Mouse (Mus musculus): ENCODE results near the gene Zfp358. TPM values are rescaled to one million over a fixed set of nuclear protein-coding genes. Genes with fewer than 3 reads are reported as not detected.

The Zfp358 gene
- total RNA-seq, 1 experiment, result 7.1 TPM

- in situ Hi-C loops (cut with MboI; ENCODE audit: low sequenced_read_pairs in 2 of 2, unreplicated experiment in 2 of 2), result no loop called here
These were observed 889 bp downstream of the Zfp358 start for GRCm38 (mm10) chr8:3493845-3494208.

GRCm38 (mm10) chr8:3495578-3496427 lies 2.9 kb downstream of the Zfp358 start:
- Histone ChIP-seq H3K9me3 (ENCODE audit: control insufficient read depth, insufficient read depth, low read depth, low read length) (no peaks in the 10 kb centered on the region), H3K36me3 (ENCODE audit: control insufficient read depth, insufficient read depth, low read length, poor library complexity, severe bottlenecking) (no peaks in the 10 kb centered on the region), H3K27ac (ENCODE audit: insufficient read depth, low read depth, low read length, poor library complexity, severe bottlenecking) (no peak overlapping the region), H3K4me3 (ENCODE audit: insufficient read depth in 1 of 2, low read depth in 1 of 2, low read length in 2 of 2, poor library complexity in 1 of 2, severe bottlenecking in 1 of 2) (peak overlapping the region; percentile 52 to 67), H3K9ac (ENCODE audit: insufficient read depth, low read depth, low read length, poor library complexity, severe bottlenecking) (peak overlapping the region; percentile 38), H3K4me1 (ENCODE audit: control insufficient read depth in 2 of 2, insufficient read depth in 2 of 2, low read length in 2 of 2, poor library complexity in 1 of 2) (peaks cover 6 to 7% of the 10 kb centered on the region in 2 experiments; a peak in 3 of 4 replicates)
- TF ChIP-seq MAFK (IDR thresholded peaks at IDR 0.05; ENCODE audit: insufficient read depth, low read depth, low read length) (no peak), ZNF384 (IDR thresholded peaks at IDR 0.05; ENCODE audit: low read depth, low read length) (no peak), ZC3H11A (IDR thresholded peaks at IDR 0.05; ENCODE audit: borderline replicate concordance, low read depth, low read length) (no peak), CHD2 (IDR thresholded peaks at IDR 0.05; ENCODE audit: low read depth, low read length) (no peak), HCFC1 (IDR thresholded peaks at IDR 0.05; ENCODE audit: borderline replicate concordance, insufficient read depth, low read length) (no peak)
- DNase-seq (ENCODE audit: low read depth, low spot score), result no peak
- in situ Hi-C loops (cut with MboI; ENCODE audit: low sequenced_read_pairs in 2 of 2, unreplicated experiment in 2 of 2), result no loop called here

More at GRCm38 (mm10) chr8:3493845-3494208, 889 bp downstream of the Zfp358 start:
- TF ChIP-seq ZC3H11A (IDR thresholded peaks at IDR 0.05; ENCODE audit: borderline replicate concordance, low read depth, low read length), result no peak
- no peak for TF ChIP-seq MAFK (IDR thresholded peaks at IDR 0.05; ENCODE audit: insufficient read depth, low read depth, low read length)
- no peak for TF ChIP-seq HCFC1 (IDR thresholded peaks at IDR 0.05; ENCODE audit: borderline replicate concordance, insufficient read depth, low read length)
- TF ChIP-seq CHD2 (IDR thresholded peaks at IDR 0.05; ENCODE audit: low read depth, low read length), result no peak
- TF ChIP-seq ZNF384 (IDR thresholded peaks at IDR 0.05; ENCODE audit: low read depth, low read length), result no peak
- Histone ChIP-seq H3K9me3 (ENCODE audit: control insufficient read depth, insufficient read depth, low read depth, low read length) (no peaks in the 10 kb centered on the region), H3K4me1 (ENCODE audit: control insufficient read depth in 2 of 2, insufficient read depth in 2 of 2, low read length in 2 of 2, poor library complexity in 1 of 2) (peaks cover 6 to 7% of the 10 kb centered on the region in 2 experiments; a peak in 3 of 4 replicates), H3K4me3 (ENCODE audit: insufficient read depth in 1 of 2, low read depth in 1 of 2, low read length in 2 of 2, poor library complexity in 1 of 2, severe bottlenecking in 1 of 2) (peak overlapping the region; percentile 80 to 98; a peak in 3 of 4 replicates), H3K27ac (ENCODE audit: insufficient read depth, low read depth, low read length, poor library complexity, severe bottlenecking) (no peak overlapping the region), H3K36me3 (ENCODE audit: control insufficient read depth, insufficient read depth, low read length, poor library complexity, severe bottlenecking) (no peaks in the 10 kb centered on the region), H3K9ac (ENCODE audit: insufficient read depth, low read depth, low read length, poor library complexity, severe bottlenecking) (no peak overlapping the region)
- DNase-seq (ENCODE audit: low read depth, low spot score), result no peak

- no peaks in the 10 kb centered on the region for H3K9me3 ChIP-seq (ENCODE audit: control insufficient read depth, insufficient read depth, low read depth, low read length)
- no peak for DNase-seq (ENCODE audit: low read depth, low spot score)
- no peak overlapping the region for H3K27ac ChIP-seq (ENCODE audit: insufficient read depth, low read depth, low read length, poor library complexity, severe bottlenecking)
- H3K4me3 ChIP-seq (ENCODE audit: insufficient read depth in 1 of 2, low read depth in 1 of 2, low read length in 2 of 2, poor library complexity in 1 of 2, severe bottlenecking in 1 of 2), result peak overlapping the region; percentile 52 to 67
- TF ChIP-seq HCFC1 (IDR thresholded peaks at IDR 0.05; ENCODE audit: borderline replicate concordance, insufficient read depth, low read length) (no peak), MAFK (IDR thresholded peaks at IDR 0.05; ENCODE audit: insufficient read depth, low read depth, low read length) (no peak), ZNF384 (IDR thresholded peaks at IDR 0.05; ENCODE audit: low read depth, low read length) (no peak), ZC3H11A (IDR thresholded peaks at IDR 0.05; ENCODE audit: borderline replicate concordance, low read depth, low read length) (no peak), CHD2 (IDR thresholded peaks at IDR 0.05; ENCODE audit: low read depth, low read length) (no peak)
- in situ Hi-C loops (cut with MboI; ENCODE audit: low sequenced_read_pairs in 2 of 2, unreplicated experiment in 2 of 2), result no loop called here
- peaks cover 6 to 7% of the 10 kb centered on the region in 2 experiments; a peak in 3 of 4 replicates for H3K4me1 ChIP-seq (ENCODE audit: control insufficient read depth in 2 of 2, insufficient read depth in 2 of 2, low read length in 2 of 2, poor library complexity in 1 of 2)
- peak overlapping the region; percentile 38 for H3K9ac ChIP-seq (ENCODE audit: insufficient read depth, low read depth, low read length, poor library complexity, severe bottlenecking)
- H3K36me3 ChIP-seq (ENCODE audit: control insufficient read depth, insufficient read depth, low read length, poor library complexity, severe bottlenecking), result no peaks in the 10 kb centered on the region
These were observed 3.5 kb downstream of the Zfp358 start for GRCm38 (mm10) chr8:3496428-3496748.

- no peak for DNase-seq (ENCODE audit: low read depth, low spot score)
- TF ChIP-seq ZC3H11A (IDR thresholded peaks at IDR 0.05; ENCODE audit: borderline replicate concordance, low read depth, low read length) (no peak), ZNF384 (IDR thresholded peaks at IDR 0.05; ENCODE audit: low read depth, low read length) (no peak), CHD2 (IDR thresholded peaks at IDR 0.05; ENCODE audit: low read depth, low read length) (no peak), MAFK (IDR thresholded peaks at IDR 0.05; ENCODE audit: insufficient read depth, low read depth, low read length) (no peak), HCFC1 (IDR thresholded peaks at IDR 0.05; ENCODE audit: borderline replicate concordance, insufficient read depth, low read length) (no peak)
- Histone ChIP-seq H3K4me3 (ENCODE audit: insufficient read depth in 1 of 2, low read depth in 1 of 2, low read length in 2 of 2, poor library complexity in 1 of 2, severe bottlenecking in 1 of 2) (no peak overlapping the region), H3K27ac (ENCODE audit: insufficient read depth, low read depth, low read length, poor library complexity, severe bottlenecking) (no peak overlapping the region), H3K4me1 (ENCODE audit: control insufficient read depth in 2 of 2, insufficient read depth in 2 of 2, low read length in 2 of 2, poor library complexity in 1 of 2) (peaks cover 3 to 7% of the 10 kb centered on the region in 2 experiments; a peak in 3 of 4 replicates), H3K9ac (ENCODE audit: insufficient read depth, low read depth, low read length, poor library complexity, severe bottlenecking) (no peak overlapping the region), H3K9me3 (ENCODE audit: control insufficient read depth, insufficient read depth, low read depth, low read length) (no peaks in the 10 kb centered on the region), H3K36me3 (ENCODE audit: control insufficient read depth, insufficient read depth, low read length, poor library complexity, severe bottlenecking) (no peaks in the 10 kb centered on the region; the same call in 1 of the 2 replicates)
- in situ Hi-C loops (cut with MboI; ENCODE audit: low sequenced_read_pairs in 2 of 2, unreplicated experiment in 2 of 2), result no loop called here
These were observed 5.6 kb downstream of the Zfp358 start for GRCm38 (mm10) chr8:3498583-3498982.
